Mouse (Mus musculus): ENCODE results near the gene Rab4a. TPM values are rescaled to one million over a fixed set of nuclear protein-coding genes. Genes with fewer than 3 reads are reported as not detected.

Rab4a gene
- polyA plus RNA-seq (2014; fragmentation: Illumina TruSeq; extraction: RNeasy Lipid Tissue Mini Kit (QIAGEN cat#74804); ENCODE audit: low read depth, low replicate concordance) = 16.3 TPM

DNA sequence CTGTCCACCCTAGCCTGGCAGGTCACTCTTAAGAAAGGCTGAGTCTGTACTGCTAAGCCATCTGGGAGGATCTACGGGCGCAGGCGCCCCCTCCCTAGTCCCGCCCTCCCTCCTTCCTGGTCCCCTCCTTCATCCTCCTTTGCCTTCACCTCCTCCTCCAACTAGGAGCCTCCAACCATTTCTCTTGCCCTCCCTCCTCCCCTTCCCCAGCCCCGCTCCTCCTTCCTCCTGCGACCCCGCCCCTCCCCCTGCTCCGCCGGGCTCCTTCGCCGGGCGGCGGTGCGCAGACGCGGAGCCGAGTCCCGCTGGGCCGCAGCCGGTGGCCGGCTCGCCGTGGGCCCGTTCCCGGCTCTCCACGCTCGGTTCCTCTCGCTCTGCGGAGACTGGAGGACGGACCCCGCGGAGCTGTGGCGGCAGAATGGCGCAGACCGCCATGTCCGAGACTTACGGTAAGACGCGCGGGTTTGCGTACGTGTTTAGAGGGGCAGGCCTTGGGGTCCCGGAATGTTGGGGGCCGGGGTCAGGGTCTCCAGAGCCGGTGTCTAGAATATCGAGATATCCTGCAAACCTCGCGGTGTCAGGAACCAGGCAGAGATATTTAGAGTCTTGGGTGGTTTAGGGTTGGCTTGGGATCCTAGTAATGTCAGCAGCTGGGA is at the start of gene Rab4a:
Gene Rab4a, plus strand, starts transcription at position 268 of the 656 bp plus-strand sequence.

GRCm38 (mm10) chr8:123859648-123860259 is 54.0 kb downstream of the Rab4a start, which contains the start of gene Ccsap:
Gene Ccsap (minus strand): TSS chr8:123860209.

Other genes starting within 250 kb of the Rab4a start
- gene Rhou, start 152.1 kb upstream of the Rab4a start, polyA plus RNA-seq (2014; fragmentation: Illumina TruSeq; extraction: RNeasy Lipid Tissue Mini Kit (QIAGEN cat#74804); ENCODE audit: low read depth, low replicate concordance) = 18.6 TPM
- gene Ccsap, start 54.2 kb downstream of the Rab4a start, polyA plus RNA-seq (2014; fragmentation: Illumina TruSeq; extraction: RNeasy Lipid Tissue Mini Kit (QIAGEN cat#74804); ENCODE audit: low read depth, low replicate concordance) = 0.63 TPM
- not detected for gene Acta1, start 88.8 kb downstream of the Rab4a start, polyA plus RNA-seq (2014; fragmentation: Illumina TruSeq; extraction: RNeasy Lipid Tissue Mini Kit (QIAGEN cat#74804); ENCODE audit: low read depth, low replicate concordance)
- 4.2 TPM for gene Nup133, start 143.3 kb downstream of the Rab4a start, polyA plus RNA-seq (2014; fragmentation: Illumina TruSeq; extraction: RNeasy Lipid Tissue Mini Kit (QIAGEN cat#74804); ENCODE audit: low read depth, low replicate concordance)
- 9.9 TPM for gene Abcb10, start 177.1 kb downstream of the Rab4a start, polyA plus RNA-seq (2014; fragmentation: Illumina TruSeq; extraction: RNeasy Lipid Tissue Mini Kit (QIAGEN cat#74804); ENCODE audit: low read depth, low replicate concordance)
- 9.5 TPM for gene Taf5l, start 215.4 kb downstream of the Rab4a start, polyA plus RNA-seq (2014; fragmentation: Illumina TruSeq; extraction: RNeasy Lipid Tissue Mini Kit (QIAGEN cat#74804); ENCODE audit: low read depth, low replicate concordance)
- 4.8 TPM for gene Urb2, start 215.5 kb downstream of the Rab4a start, polyA plus RNA-seq (2014; fragmentation: Illumina TruSeq; extraction: RNeasy Lipid Tissue Mini Kit (QIAGEN cat#74804); ENCODE audit: low read depth, low replicate concordance)